In the genomic region with DNA sequence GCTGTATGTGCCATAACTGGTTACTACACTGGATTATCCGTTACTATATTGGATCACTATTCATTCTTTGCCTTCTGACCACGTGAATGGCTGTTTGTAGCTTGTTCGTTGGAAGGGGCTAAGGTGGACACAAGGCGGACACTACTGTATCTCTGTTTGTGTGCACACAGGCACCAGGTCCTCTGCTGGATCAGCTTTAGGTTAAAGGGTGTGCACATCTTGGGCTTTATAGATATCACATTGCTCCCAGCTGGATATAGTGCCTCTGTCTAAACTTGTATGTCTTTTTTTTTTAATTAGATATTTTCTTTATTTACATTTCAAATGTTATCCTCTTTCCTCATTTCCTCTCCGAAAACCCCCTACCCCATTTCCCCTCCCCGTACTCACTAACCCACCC, we compare ENCODE assay signal across 21 mouse cellular contexts. TPM values are rescaled to one million over a fixed set of nuclear protein-coding genes. Genes with fewer than 3 reads are reported as not detected.
DNase-seq lines count a peak whose midpoint lies in the region; ATAC-seq and TF ChIP-seq lines count a peak whose summit lies in the region.
"Had no signal": no experiment of that assay in that cellular context is flagged by ENCODE, and none has a peak within 500 bp of the region (broad histone marks: within the 10 kb centered on the region; RNA-seq: fewer than 3 reads in every experiment).

No protein-coding gene starts in this region.

- no peaks in the 10 kb centered on the region for H3K4me1 ChIP-seq in liver, postnatal 0 days (ENCODE audit: insufficient read depth)
- H3K4me1 ChIP-seq in liver, embryonic 12.5 days, result peaks cover 34% of the 10 kb centered on the region
- peaks cover 8 to 15% of the 10 kb centered on the region in 2 experiments for H3K4me1 ChIP-seq in liver, embryonic 14.5 days (replicated peaks; ENCODE audit: control insufficient read depth in 2 of 2, insufficient read depth in 2 of 2, low read length in 1 of 2)
- H3K4me1 ChIP-seq in hindbrain, embryonic 12.5 days, result no peaks in the 10 kb centered on the region
- H3K4me1 ChIP-seq: forebrain, embryonic 10.5 days; forebrain, embryonic 13.5 days; hindbrain, embryonic 10.5 days had no signal

- TF ChIP-seq CTCF in liver, postnatal 0 days (IDR thresholded peaks at IDR 0.05; ENCODE audit: low read depth), result no peak
- TF ChIP-seq CTCF in liver, embryonic 14.5 days (IDR thresholded peaks at IDR 0.05; ENCODE audit: low read depth), result no peak

- H3K27ac ChIP-seq in liver, postnatal 0 days (ENCODE audit: low read depth), result no peak overlapping the region
- peak overlapping the region; percentile 77; the same call in 1 of the 2 replicates for H3K27ac ChIP-seq in liver, embryonic 12.5 days
- H3K27ac ChIP-seq in liver, embryonic 14.5 days, result no peak overlapping the region
- no peak overlapping the region for H3K27ac ChIP-seq in hindbrain, embryonic 12.5 days
- H3K27ac ChIP-seq: forebrain, embryonic 10.5 days; forebrain, embryonic 13.5 days; hindbrain, embryonic 10.5 days; hindbrain, embryonic 14.5 days; hindbrain, postnatal 0 days had no signal

- no peaks in the 10 kb centered on the region for H3K27me3 ChIP-seq in liver, postnatal 0 days (ENCODE audit: insufficient read depth, low read length)
- no peaks in the 10 kb centered on the region for H3K27me3 ChIP-seq in liver, embryonic 12.5 days (replicated peaks)
- H3K27me3 ChIP-seq in liver, embryonic 14.5 days (ENCODE audit: control insufficient read depth, insufficient read depth, low read length), result no peaks in the 10 kb centered on the region
- no peaks in the 10 kb centered on the region for H3K27me3 ChIP-seq in hindbrain, embryonic 12.5 days
- H3K27me3 ChIP-seq: forebrain, embryonic 13.5 days had no signal

- WGBS in liver, postnatal 0 days (ENCODE audit: insufficient replicate concordance), result 79% methylated on average over 6 of the region's 6 CpGs
- 60% methylated on average over 6 of the region's 6 CpGs for WGBS in liver, embryonic 12.5 days (ENCODE audit: insufficient replicate concordance)
- 53% methylated on average over 6 of the region's 6 CpGs for WGBS in liver, embryonic 14.5 days (ENCODE audit: insufficient replicate concordance)
- 96% methylated on average over 6 of the region's 6 CpGs for WGBS in hindbrain, embryonic 12.5 days

- no peak for ATAC-seq in liver, postnatal 0 days
- peak; percentile 76 for ATAC-seq in liver, embryonic 12.5 days
- ATAC-seq in liver, embryonic 14.5 days (ENCODE audit: insufficient read depth), result peak; percentile 77
- no peak for ATAC-seq in hindbrain, embryonic 12.5 days (ENCODE audit: low FRiP score)
- ATAC-seq: CD4-positive, CD25-positive, alpha-beta regulatory T cell, adult 4 months; forebrain, embryonic 13.5 days; forebrain, embryonic 16.5 days; hindbrain, postnatal 0 days; inflammation-experienced regulatory T-cells, adult 6 months had no signal

- H3K9ac ChIP-seq in liver, postnatal 0 days (replicated peaks), result no peak overlapping the region
- H3K9ac ChIP-seq in liver, embryonic 12.5 days, result no peak overlapping the region
- H3K9ac ChIP-seq in liver, embryonic 14.5 days (replicated peaks), result no peak overlapping the region
- H3K9ac ChIP-seq in hindbrain, embryonic 12.5 days, result no peak overlapping the region
- H3K9ac ChIP-seq: forebrain, embryonic 13.5 days; hindbrain, embryonic 14.5 days had no signal

- H3K4me3 ChIP-seq in liver, postnatal 0 days (ENCODE audit: low read depth, low read length), result no peak overlapping the region
- H3K4me3 ChIP-seq in liver, embryonic 12.5 days, result no peak overlapping the region
- no peak overlapping the region for H3K4me3 ChIP-seq in liver, embryonic 14.5 days (ENCODE audit: insufficient read depth in 1 of 2, low read depth in 2 of 2, low read length in 2 of 2)
- H3K4me3 ChIP-seq in hindbrain, embryonic 12.5 days, result no peak overlapping the region
- H3K4me3 ChIP-seq: forebrain, embryonic 10.5 days; forebrain, embryonic 13.5 days; hindbrain, embryonic 10.5 days had no signal

- no peak for TF ChIP-seq EP300 in liver, postnatal 0 days (IDR thresholded peaks at IDR 0.05; ENCODE audit: low read depth)
- TF ChIP-seq EP300 in liver, embryonic 14.5 days (IDR thresholded peaks at IDR 0.05; ENCODE audit: low read depth), result no peak

- peaks cover 33% of the 10 kb centered on the region for H3K36me3 ChIP-seq in liver, postnatal 0 days (replicated peaks; ENCODE audit: insufficient read depth, low read length)
- H3K36me3 ChIP-seq in liver, embryonic 12.5 days, result peaks cover 25% of the 10 kb centered on the region
- H3K36me3 ChIP-seq in liver, embryonic 14.5 days (replicated peaks; ENCODE audit: control insufficient read depth, insufficient read depth, low read depth), result no peaks in the 10 kb centered on the region; the same call in 1 of the 2 replicates
- H3K36me3 ChIP-seq in hindbrain, embryonic 12.5 days, result peaks cover 77% of the 10 kb centered on the region

- peak; percentile 22 for DNase-seq in liver
- no peak for DNase-seq in liver, postnatal 0 days
- no peak for DNase-seq in liver, embryonic 14.5 days (ENCODE audit: low read depth in 3 of 3, low spot score in 3 of 3)
- DNase-seq in kidney, adult 18-20 months, result no peak
- DNase-seq: adrenal gland, postnatal 10 days; adrenal gland, postnatal 36 days; cerebellum, adult 18-20 months; cerebellum, adult 9-10 months; cerebellum, postnatal 14 days; gastrocnemius, postnatal 10 days; gastrocnemius, postnatal 36 days had no signal

- H3K9me3 ChIP-seq in liver, postnatal 0 days (ENCODE audit: low read length), result no peaks in the 10 kb centered on the region
- H3K9me3 ChIP-seq in liver, embryonic 12.5 days (replicated peaks), result no peaks in the 10 kb centered on the region
- H3K9me3 ChIP-seq in liver, embryonic 14.5 days (ENCODE audit: control insufficient read depth, low read length), result no peaks in the 10 kb centered on the region
- H3K9me3 ChIP-seq in hindbrain, embryonic 12.5 days (replicated peaks), result no peaks in the 10 kb centered on the region
- H3K9me3 ChIP-seq: forebrain, embryonic 10.5 days; forebrain, embryonic 13.5 days; hindbrain, embryonic 10.5 days had no signal

- H3K4me2 ChIP-seq in liver, postnatal 0 days (ENCODE audit: low read depth, low read length), result no peak overlapping the region
- H3K4me2 ChIP-seq in liver, embryonic 12.5 days, result 0 out of 2 replicates have a peak overlapping the region, but pooled peaks have one; percentile 34
- H3K4me2 ChIP-seq in liver, embryonic 14.5 days (ENCODE audit: low read depth), result no peak overlapping the region
- no peak overlapping the region for H3K4me2 ChIP-seq in hindbrain, embryonic 12.5 days (replicated peaks)
- H3K4me2 ChIP-seq: forebrain, embryonic 13.5 days; hindbrain, embryonic 14.5 days had no signal

RNA-seq across cellular contexts. Expression of a gene that starts 17.1 kb away (rescaled TPM):
- polyA plus RNA-seq in liver, postnatal 0 days (2015; fragmentation: Nextera tagmentation; extraction: Ambion mirVana), result 19.9 and 25.5 TPM in 2 replicates
- polyA plus RNA-seq in liver, embryonic 12.5 days (2016; fragmentation: Nextera tagmentation; extraction: Ambion mirVana), result 20.0 and 22.1 TPM in 2 replicates
- 11.7 and 17.2 TPM in 2 replicates for polyA plus RNA-seq in liver, embryonic 14.5 days (2012; rRNA removed)
- 30.6 and 33.0 TPM in 2 replicates for polyA plus RNA-seq in liver, embryonic 14.5 days (2014; fragmentation: Nextera tagmentation; extraction: Ambion mirVana)
- polyA plus RNA-seq in hindbrain, embryonic 12.5 days (2016; fragmentation: Nextera tagmentation; extraction: Ambion mirVana), result 51.5 and 53.6 TPM in 2 replicates

RNA-seq across cellular contexts. Expression of a gene that starts 56.5 kb away (rescaled TPM):
- polyA plus RNA-seq in liver, postnatal 0 days (2015; fragmentation: Nextera tagmentation; extraction: Ambion mirVana), result 5.3 and 7.0 TPM in 2 replicates
- 7.0 and 7.4 TPM in 2 replicates for polyA plus RNA-seq in liver, embryonic 12.5 days (2016; fragmentation: Nextera tagmentation; extraction: Ambion mirVana)
- polyA plus RNA-seq in liver, embryonic 14.5 days (2012; rRNA removed), result 3.0 and 3.6 TPM in 2 replicates
- 3.7 and 4.7 TPM in 2 replicates for polyA plus RNA-seq in liver, embryonic 14.5 days (2014; fragmentation: Nextera tagmentation; extraction: Ambion mirVana)
- polyA plus RNA-seq in hindbrain, embryonic 12.5 days (2016; fragmentation: Nextera tagmentation; extraction: Ambion mirVana), result 38.1 and 40.0 TPM in 2 replicates

RNA-seq across cellular contexts. Expression of a gene that starts 56.6 kb away (rescaled TPM):
- polyA plus RNA-seq in liver, postnatal 0 days (2015; fragmentation: Nextera tagmentation; extraction: Ambion mirVana), result 45.7 and 54.0 TPM in 2 replicates
- 74.8 and 75.0 TPM in 2 replicates for polyA plus RNA-seq in liver, embryonic 12.5 days (2016; fragmentation: Nextera tagmentation; extraction: Ambion mirVana)
- 47.3 and 78.1 TPM in 2 replicates for polyA plus RNA-seq in liver, embryonic 14.5 days (2012; rRNA removed)
- 68.1 and 80.0 TPM in 2 replicates for polyA plus RNA-seq in liver, embryonic 14.5 days (2014; fragmentation: Nextera tagmentation; extraction: Ambion mirVana)
- 42.0 and 43.1 TPM in 2 replicates for polyA plus RNA-seq in hindbrain, embryonic 12.5 days (2016; fragmentation: Nextera tagmentation; extraction: Ambion mirVana)

Comparison
In these comparisons a context has a peak if more than half of its experiments do, and no peak if none do; other contexts are left out.
1. ATAC-seq: peak in liver, embryonic 12.5 days (single experiment) and liver, embryonic 14.5 days (single experiment); none in liver, postnatal 0 days (single experiment) and hindbrain, embryonic 12.5 days (single experiment).